Mouse (Mus musculus) Patski (cell line): ENCODE results near the gene Ppp1r12b. TPM values are rescaled to one million over a fixed set of nuclear protein-coding genes. Genes with fewer than 3 reads are reported as not detected.

Source experiments
- ATAC-seq: fragments of 100-300 bp; one replicate; pipeline ENCODE4 v1.8.0; 2021
- CTCF ChIA-PET: fragments of 350-600 bp; sonication (Branson Sonifier 250); formaldehyde crosslinking; loops from one replicate; lab custom pipeline; 2022; ENCODE audit warnings: inconsistent platforms; lab: Charles Lee
- POLR2A ChIA-PET: fragments of 350-600 bp; sonication (Branson Sonifier 250); formaldehyde crosslinking; loops from one replicate; lab custom pipeline; 2022; ENCODE audit warnings: antibody characterized with exemption, inconsistent platforms; lab: Charles Lee
- DNase-seq: peaks from one replicate; pipeline ENCODE4 v3.0.0-alpha.2; 2011; ENCODE audit warnings: low read depth, low spot score
- H3K27me3 ChIP-seq: fragments of 371-371 bp; one replicate; pipeline ENCODE4 v1.5.1; 2021
- CTCF ChIP-seq: fragments of 100-300 bp; IDR thresholded peaks from one replicate; pipeline ENCODE4 v1.5.1; 2021
- in situ Hi-C: fragments of 300-500 bp; cut with MboI; formaldehyde crosslinking; loops from 3 replicates; pipeline ENCODE4 v1.11.1; 2018; ENCODE audit warnings: low pct_unique_long_range_greater_than_20kb, mixed read lengths
- polyA plus RNA-seq: library from polyadenylated mRNA; unstranded; gene quantifications from one replicate; pipeline ENCODE4 v1.2.3, GENCODE M21; 2021

Gene Ppp1r12b
- polyA plus RNA-seq, 1 experiment from 2014 or later = 4.2 TPM

DNA sequence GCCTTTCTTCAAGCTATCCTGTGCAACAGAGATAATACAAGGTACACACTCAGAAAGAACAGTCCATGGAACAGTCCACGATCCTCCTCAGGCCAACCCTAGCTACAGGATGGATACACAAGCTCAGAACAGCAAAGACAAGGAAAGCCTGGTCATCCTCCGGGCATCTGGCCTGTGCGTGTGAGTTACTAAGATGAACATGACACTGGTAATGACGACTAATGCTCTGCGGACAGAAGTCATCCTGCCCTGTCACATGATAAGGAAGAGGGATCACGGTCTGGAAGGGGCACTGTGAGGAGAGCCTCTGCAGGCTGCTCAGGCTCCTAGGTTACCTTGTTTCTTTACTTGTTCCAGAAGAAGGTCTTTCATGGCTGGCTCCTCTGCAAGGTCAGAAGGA is 59.7 kb downstream of the Ppp1r12b start:
- POLR2A ChIA-PET = no interaction called here
- in situ Hi-C loops = no loop called here
- no peak for ATAC-seq

DNA sequence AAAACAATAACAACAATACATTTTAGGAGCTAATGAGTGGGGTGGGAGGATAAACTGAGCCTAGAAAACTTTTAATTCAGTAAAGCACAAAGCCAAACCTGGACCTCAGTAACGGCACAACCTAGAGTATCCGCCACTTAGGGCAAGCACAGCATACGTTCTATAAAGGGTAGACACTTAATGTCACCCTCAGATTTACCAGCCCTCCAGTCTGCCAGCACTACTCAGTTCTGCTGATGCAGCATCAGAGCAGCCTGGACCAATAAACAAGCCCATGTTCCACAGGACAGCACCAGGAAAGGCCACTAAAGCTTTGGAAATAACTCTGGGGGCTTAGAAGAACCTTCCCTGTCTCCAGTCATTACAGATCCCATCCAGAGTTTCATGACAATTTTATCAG is 60.9 kb downstream of the Ppp1r12b start:
- no peaks in the 10 kb centered on the region for H3K27me3 ChIP-seq
- CTCF ChIA-PET = no interaction called here

More for the DNA sequence above, 59.7 kb downstream of the Ppp1r12b start:
- CTCF ChIA-PET = interaction anchor here (0.7 kb wide), 1 partner anchor 66 kb away, joined by 3 read pairs; no protein-coding TSS in a partner anchor
- no peak for TF ChIP-seq CTCF
- H3K27me3 ChIP-seq = no peaks in the 10 kb centered on the region
- no peak for DNase-seq

DNA sequence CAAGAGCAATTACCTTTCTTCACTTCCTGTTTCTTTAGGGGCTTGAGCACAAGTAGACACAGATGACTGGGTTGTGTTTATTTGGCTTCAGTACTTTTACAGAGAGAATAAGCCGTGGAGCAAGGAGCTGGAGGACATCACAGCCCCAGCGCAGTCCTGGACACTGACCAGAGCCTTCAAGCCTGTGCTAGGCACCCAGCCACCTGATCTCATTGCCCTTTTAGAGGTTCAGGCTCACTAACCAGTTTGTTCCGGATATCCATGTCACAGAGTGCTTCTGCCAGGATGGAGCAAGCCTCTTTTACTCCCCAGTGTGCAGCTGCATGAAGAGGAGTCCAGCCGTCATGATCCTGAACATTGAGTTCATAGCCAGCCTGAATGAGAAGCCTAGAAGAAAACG is 63.8 kb downstream of the Ppp1r12b start:
- DNase-seq (no peak), ATAC-seq (no peak)
- in situ Hi-C loops = no loop called here
- no peak for TF ChIP-seq CTCF
- no peaks in the 10 kb centered on the region for H3K27me3 ChIP-seq
- CTCF ChIA-PET = no interaction called here
- POLR2A ChIA-PET = no interaction called here

More for the DNA sequence above, 60.9 kb downstream of the Ppp1r12b start:
- ATAC-seq (no peak), DNase-seq (no peak)
- in situ Hi-C loops = no loop called here
- POLR2A ChIA-PET = no interaction called here
- TF ChIP-seq CTCF = no peak

DNA sequence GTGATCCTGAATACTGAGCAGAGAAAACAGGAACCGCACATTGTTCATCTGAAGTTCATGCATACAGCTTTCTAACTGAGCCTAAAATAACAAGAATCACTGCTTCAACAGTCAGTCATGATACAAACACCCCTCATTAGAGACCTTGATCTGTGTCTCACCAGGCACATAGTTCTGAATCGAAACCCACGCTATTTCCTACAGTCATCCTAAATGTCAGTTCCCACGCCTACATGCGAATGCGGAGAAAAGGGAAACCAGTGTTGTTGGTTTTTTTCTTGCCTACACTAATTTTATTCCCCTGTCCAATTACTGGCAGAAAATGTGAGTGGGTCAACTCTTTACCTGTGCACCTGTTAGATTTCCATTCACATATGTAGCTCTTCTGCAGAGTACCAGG is 66.1 kb downstream of the Ppp1r12b start:
- ATAC-seq = no peak
- in situ Hi-C loops = no loop called here
- CTCF ChIA-PET = no interaction called here
- POLR2A ChIA-PET = interaction anchor here (0.7 kb wide), 1 partner anchor 17 kb away, joined by 3 read pairs; no protein-coding TSS in a partner anchor
- TF ChIP-seq CTCF = no peak
- H3K27me3 ChIP-seq = no peaks in the 10 kb centered on the region
- no peak for DNase-seq

DNA sequence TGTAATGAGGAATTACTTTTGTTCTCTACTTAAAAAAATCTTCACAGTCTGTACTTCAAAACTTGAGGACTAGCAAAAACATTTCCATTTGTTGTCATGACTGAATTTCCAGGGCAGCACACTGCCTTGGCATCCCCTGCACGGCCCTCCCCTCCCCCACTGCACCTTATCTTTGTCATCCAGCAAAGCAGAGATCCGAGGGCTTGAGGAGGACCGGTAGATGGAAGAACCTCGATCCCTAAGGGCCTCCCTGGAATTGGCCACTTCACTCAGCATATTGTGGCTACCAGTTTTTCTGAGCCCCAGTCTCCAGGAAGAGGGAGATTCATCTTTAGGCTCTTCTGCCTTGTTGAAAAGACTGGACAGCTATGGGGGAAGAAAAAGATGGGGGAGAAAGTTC is 79.9 kb downstream of the Ppp1r12b start:
- H3K27me3 ChIP-seq = no peaks in the 10 kb centered on the region
- no peak for TF ChIP-seq CTCF
- in situ Hi-C loops = no loop called here
- no peak for ATAC-seq
- POLR2A ChIA-PET = interaction anchor here (0.6 kb wide), 1 partner anchor 10 kb away, joined by 3 read pairs; no protein-coding TSS in a partner anchor
- no peak for DNase-seq
- CTCF ChIA-PET = interaction anchor here (1.8 kb wide), 1 partner anchor 10 kb away, joined by 6 read pairs; no protein-coding TSS in a partner anchor

DNA sequence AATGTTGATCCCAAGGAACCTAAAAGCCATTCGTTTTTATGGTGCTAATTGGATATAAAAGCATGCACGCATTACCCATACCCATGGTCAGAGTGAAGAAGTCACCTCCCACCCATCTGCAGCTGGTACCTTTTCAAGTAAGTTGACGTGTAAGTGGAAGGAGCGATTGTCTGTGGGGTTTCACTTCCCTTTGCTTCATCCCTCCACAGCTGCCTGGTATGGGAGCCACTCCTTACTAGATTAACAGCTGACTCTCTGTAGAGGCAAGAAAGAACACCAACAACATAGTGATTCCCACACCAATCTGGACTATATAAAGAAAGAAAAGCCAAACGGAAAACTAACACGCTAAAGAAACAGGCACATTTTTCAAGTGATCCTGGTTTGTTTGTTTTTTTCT is 83.1 kb downstream of the Ppp1r12b start:
- in situ Hi-C loops = no loop called here
- H3K27me3 ChIP-seq = no peaks in the 10 kb centered on the region
- no peak for TF ChIP-seq CTCF
- ChIA-PET POLR2A (interaction anchor here (0.6 kb wide), 2 partner anchors 17 to 132 kb away, joined by 3 read pairs; no protein-coding TSS in a partner anchor), CTCF (interaction anchor here (1.2 to 1.5 kb wide), 2 partner anchors 8 to 18 kb away, joined by 6 read pairs; no protein-coding TSS in a partner anchor)
- ATAC-seq (no peak), DNase-seq (no peak)

DNA sequence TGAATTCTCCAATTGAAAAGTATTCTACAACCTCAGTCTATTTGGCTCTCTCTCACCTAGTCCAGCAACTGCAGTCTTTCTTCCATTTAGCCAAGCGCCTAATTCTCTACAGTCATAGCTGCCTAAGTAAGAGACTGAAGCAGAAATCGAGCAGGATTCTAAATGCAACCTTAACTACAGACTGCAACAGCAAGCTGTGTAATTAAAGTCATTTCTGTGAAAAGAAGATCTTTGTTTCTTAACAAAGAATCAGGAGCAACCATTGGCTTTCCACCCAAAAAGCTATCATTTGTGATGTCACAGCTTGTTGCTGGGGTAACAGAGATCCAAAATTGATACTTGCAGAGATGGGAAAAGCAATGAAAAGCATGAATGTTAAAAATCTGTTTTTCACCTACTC is 89.3 kb downstream of the Ppp1r12b start:
- POLR2A ChIA-PET = interaction anchor here (0.5 kb wide), 1 partner anchor 197 kb away, joined by 3 read pairs; no protein-coding TSS in a partner anchor

DNA sequence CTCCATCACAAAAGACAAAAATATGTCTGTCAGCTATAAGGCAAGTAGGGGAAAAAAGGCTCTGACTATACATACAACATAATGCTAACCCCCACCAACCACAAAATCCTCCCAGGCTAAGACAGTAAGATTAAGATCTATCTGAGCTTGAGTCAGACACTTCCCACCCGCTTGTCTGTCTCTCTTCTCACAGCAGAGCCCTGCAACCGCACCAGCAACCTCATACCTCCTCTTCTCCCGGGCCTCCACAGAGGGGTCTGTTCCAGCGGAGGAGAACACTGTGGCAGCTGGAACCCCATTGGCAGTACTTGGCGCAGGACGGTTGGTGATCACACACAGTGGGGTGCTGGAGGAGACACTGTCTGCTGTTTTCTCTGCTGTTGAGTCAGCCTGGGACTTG is 90.2 kb downstream of the Ppp1r12b start:
- no peaks in the 10 kb centered on the region for H3K27me3 ChIP-seq
- ATAC-seq (no peak), DNase-seq (no peak)
- no peak for TF ChIP-seq CTCF
- ChIA-PET POLR2A (no interaction called here), CTCF (interaction anchor here (1.2 kb wide), 1 partner anchor 9 kb away, joined by 6 read pairs; no protein-coding TSS in a partner anchor)
- in situ Hi-C loops = no loop called here

More for the DNA sequence above, 89.3 kb downstream of the Ppp1r12b start:
- DNase-seq (no peak), ATAC-seq (no peak)
- H3K27me3 ChIP-seq = no peaks in the 10 kb centered on the region
- TF ChIP-seq CTCF = no peak
- in situ Hi-C loops = no loop called here
- CTCF ChIA-PET = interaction anchor here (0.9 to 1.2 kb wide), 3 partner anchors 8 to 12 kb away, joined by 3 to 6 read pairs (median 4); no protein-coding TSS in a partner anchor

DNA sequence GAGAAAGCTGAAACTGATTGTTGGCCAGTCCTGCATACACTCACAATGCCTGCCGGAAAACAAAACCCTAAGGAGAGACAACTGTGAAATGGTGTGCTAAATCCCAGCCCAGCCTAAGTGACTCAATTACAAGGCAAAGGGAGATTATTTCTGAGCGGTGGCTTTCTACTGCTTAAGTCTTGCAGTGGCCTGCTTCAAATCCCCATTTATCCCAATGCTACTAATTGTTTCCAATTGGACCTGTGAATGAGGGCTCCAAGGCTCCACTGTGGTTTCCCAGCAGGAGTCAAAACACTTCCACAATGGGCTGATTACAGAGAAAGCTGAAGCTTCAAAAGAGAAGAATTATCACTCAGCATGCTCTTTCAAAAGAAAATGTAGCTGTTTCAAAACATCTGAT is 95.2 kb downstream of the Ppp1r12b start:
- CTCF ChIA-PET = interaction anchor here (1.3 kb wide), 1 partner anchor 18 kb away, joined by 4 read pairs; no protein-coding TSS in a partner anchor
- H3K27me3 ChIP-seq = no peaks in the 10 kb centered on the region
- DNase-seq (no peak), ATAC-seq (no peak)
- POLR2A ChIA-PET = no interaction called here
- TF ChIP-seq CTCF = no peak
- in situ Hi-C loops = no loop called here

DNA sequence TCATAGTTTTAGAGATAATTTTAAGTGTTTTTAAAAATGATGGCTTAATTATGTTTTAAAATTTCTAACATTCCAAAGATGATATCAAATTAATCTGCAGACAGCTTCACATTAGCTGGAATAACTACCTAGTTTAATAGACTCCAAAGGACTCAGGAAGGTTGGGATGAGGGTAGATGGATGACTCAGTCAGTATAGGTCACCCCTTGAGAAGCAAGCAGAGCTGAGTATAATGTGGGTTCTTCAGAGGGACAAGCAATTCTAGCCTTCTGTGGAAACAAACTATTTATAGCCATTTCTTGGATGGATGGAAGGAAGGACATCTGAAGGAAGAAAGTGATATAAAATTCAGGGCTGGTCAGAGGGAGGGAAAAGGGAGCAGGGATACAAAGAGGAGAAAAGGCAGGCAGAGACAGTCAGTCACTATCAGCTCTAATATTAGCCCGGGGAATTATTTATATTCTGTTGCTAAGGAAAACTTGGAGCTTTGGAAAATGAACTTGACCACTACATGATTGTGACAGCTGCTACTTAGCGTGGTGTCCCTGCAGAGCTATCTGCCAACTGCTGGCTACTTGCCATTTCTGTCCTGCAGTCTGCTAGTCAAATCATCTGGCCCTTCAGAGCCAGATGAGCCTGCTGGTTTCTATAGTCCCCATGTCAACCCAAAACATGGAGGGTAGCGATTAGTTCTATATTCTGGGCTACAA is 97.2 kb downstream of the Ppp1r12b start:
- POLR2A ChIA-PET = interaction anchor here (1.0 kb wide), 1 partner anchor 10 kb away, joined by 4 read pairs; no protein-coding TSS in a partner anchor
- DNase-seq = no peak
- in situ Hi-C loops = no loop called here
- no peak for TF ChIP-seq CTCF
- H3K27me3 ChIP-seq = no peaks in the 10 kb centered on the region
- ATAC-seq = no peak
- CTCF ChIA-PET = interaction anchor here (1.3 kb wide), 1 partner anchor 9 kb away, joined by 3 read pairs; no protein-coding TSS in a partner anchor
